Mouse (Mus musculus): ENCODE measurements at regions not wholly inside any gene's neighbourhood (a gene's known extent, or its start where the extent isn't known, plus 50 kb on each side); places are given as distances from the start of the nearest gene placed in this dataset.

DNA sequence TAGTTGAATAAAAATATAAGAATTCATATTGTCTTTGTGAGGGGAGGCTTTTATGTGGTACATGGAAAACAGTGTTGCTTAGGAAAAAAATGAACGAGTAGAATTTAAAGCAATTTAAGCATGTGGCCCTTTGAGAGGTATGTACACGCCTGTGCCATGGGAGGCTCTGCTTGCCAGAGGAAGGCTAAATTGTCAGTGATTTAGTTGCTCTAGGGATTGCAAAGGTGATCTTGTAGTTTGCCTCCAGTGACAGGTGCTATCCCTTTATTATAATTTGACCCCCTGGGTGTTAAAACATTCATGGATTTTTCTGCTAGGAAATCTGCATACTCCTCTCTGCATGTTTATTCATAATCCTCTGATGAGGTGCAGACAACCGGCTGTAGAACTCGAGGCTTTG is 942.0 kb downstream of the Gbe1 start:
- no peak overlapping the region for H3K4me3 ChIP-seq (ENCODE audit: low read depth, low read length)
- DNase-seq (ENCODE audit: low spot score) (no peak), ATAC-seq (no peak)
- no peak overlapping the region for H3K9ac ChIP-seq (replicated peaks; ENCODE audit: low read depth)
- TF ChIP-seq CTCF (IDR thresholded peaks at IDR 0.05), result no peak
- TF ChIP-seq EP300 (IDR thresholded peaks at IDR 0.05), result no peak
- no peak overlapping the region for H3K27ac ChIP-seq (ENCODE audit: low read length)
- 72% methylated on average over 4 of the region's 4 CpGs for WGBS
- H3K36me3 ChIP-seq (ENCODE audit: insufficient read depth, low read length), result no peaks in the 10 kb centered on the region
- no peaks in the 10 kb centered on the region for H3K9me3 ChIP-seq (ENCODE audit: low read length)
- H3K27me3 ChIP-seq (replicated peaks; ENCODE audit: insufficient read depth, low read length), result no peaks in the 10 kb centered on the region
- H3K4me1 ChIP-seq (ENCODE audit: insufficient read depth, low read depth, low read length), result no peaks in the 10 kb centered on the region
- H3K4me2 ChIP-seq (replicated peaks; ENCODE audit: low read depth, low read length), result no peak overlapping the region

DNA sequence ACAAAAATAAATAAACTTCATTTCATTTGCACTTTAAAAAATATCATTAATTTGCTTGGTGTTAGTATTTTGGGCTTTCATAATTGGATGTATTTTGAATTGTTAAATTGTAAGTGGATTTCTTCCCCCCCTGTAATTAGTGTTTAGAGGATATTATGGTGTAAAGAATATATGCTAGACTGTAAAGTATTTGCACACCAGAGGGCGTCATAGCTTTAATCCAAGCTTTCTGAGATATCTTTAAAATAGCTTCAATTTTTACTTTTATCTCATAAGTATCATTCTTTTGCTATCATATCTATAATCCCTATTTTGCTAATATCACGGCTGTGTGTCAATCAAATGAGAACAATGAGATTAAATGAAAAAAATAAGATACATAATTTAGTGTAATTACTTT is 942.4 kb downstream of the Gbe1 start:
- no peak for DNase-seq (ENCODE audit: low spot score)
- WGBS, result 57% methylated on average over 2 of the region's 2 CpGs
- no peaks in the 10 kb centered on the region for H3K36me3 ChIP-seq (ENCODE audit: insufficient read depth, low read length)

DNA sequence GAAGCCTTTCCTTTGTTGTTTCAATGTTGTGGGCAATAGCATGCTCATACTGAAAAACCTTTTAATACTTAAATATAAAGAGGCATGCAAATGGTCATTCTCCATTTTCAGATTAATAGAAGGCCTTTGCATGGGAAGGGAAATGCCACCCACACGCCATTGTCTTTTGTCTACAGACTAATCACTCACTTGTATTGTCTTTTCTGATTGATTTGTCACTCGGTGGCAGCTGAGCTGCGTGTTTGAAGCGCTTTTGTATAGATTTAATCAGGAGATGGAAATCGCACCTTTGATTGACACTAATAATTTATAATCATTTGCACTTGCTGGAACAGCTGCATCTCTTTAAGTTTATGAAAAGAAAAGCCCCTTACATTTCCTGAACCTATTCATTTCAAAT is 953.4 kb downstream of the Gbe1 start:
- no peak overlapping the region for H3K27ac ChIP-seq (ENCODE audit: low read length)
- ATAC-seq (no peak), DNase-seq (ENCODE audit: low spot score) (no peak)
- no peaks in the 10 kb centered on the region for H3K9me3 ChIP-seq (ENCODE audit: low read length)
- no peaks in the 10 kb centered on the region for H3K36me3 ChIP-seq (ENCODE audit: insufficient read depth, low read length)
- H3K4me3 ChIP-seq (ENCODE audit: low read depth, low read length), result no peak overlapping the region
- H3K4me1 ChIP-seq (ENCODE audit: insufficient read depth, low read depth, low read length), result no peaks in the 10 kb centered on the region
- no peak overlapping the region for H3K9ac ChIP-seq (replicated peaks; ENCODE audit: low read depth)
- 59% methylated on average over 5 of the region's 5 CpGs for WGBS
- no peak overlapping the region for H3K4me2 ChIP-seq (replicated peaks; ENCODE audit: low read depth, low read length)
- TF ChIP-seq EP300 (IDR thresholded peaks at IDR 0.05), result no peak
- TF ChIP-seq CTCF (IDR thresholded peaks at IDR 0.05), result no peak
- no peaks in the 10 kb centered on the region for H3K27me3 ChIP-seq (replicated peaks; ENCODE audit: insufficient read depth, low read length)

More for the DNA sequence above, 942.4 kb downstream of the Gbe1 start:
- Histone ChIP-seq H3K27me3 (replicated peaks; ENCODE audit: insufficient read depth, low read length) (no peaks in the 10 kb centered on the region), H3K4me1 (ENCODE audit: insufficient read depth, low read depth, low read length) (no peaks in the 10 kb centered on the region), H3K4me2 (replicated peaks; ENCODE audit: low read depth, low read length) (no peak overlapping the region), H3K4me3 (ENCODE audit: low read depth, low read length) (no peak overlapping the region), H3K9me3 (ENCODE audit: low read length) (no peaks in the 10 kb centered on the region), H3K27ac (ENCODE audit: low read length) (no peak overlapping the region), H3K9ac (replicated peaks; ENCODE audit: low read depth) (no peak overlapping the region)
- TF ChIP-seq EP300 (IDR thresholded peaks at IDR 0.05), result no peak
- 0 out of 2 replicates have a peak, but pooled peaks have one; percentile 7 for TF ChIP-seq CTCF (IDR thresholded peaks at IDR 0.05)
- ATAC-seq, result no peak

All from lung, postnatal 0 days (tissue).